Mouse (Mus musculus) kidney, adult 2 months (tissue): ENCODE measurements around the gene Dand5.

Experiments used
- CTCF ChIP-seq: fragments of 200-500 bp; conservative IDR thresholded peaks from 2 replicates; pipeline ENCODE4 v1.5.1; 2011; ENCODE audit warnings: low read depth, mild to moderate bottlenecking, control low read depth, low read length, moderate library complexity, mixed read lengths; ENCODE audit not compliant: insufficient read depth, insufficient read length
- POLR2A ChIP-seq: fragments of 200-500 bp; IDR thresholded peaks from one replicate; pipeline ENCODE4 v1.6.1; 2011; ENCODE audit warnings: low read depth, low read length, control low read depth

DNA sequence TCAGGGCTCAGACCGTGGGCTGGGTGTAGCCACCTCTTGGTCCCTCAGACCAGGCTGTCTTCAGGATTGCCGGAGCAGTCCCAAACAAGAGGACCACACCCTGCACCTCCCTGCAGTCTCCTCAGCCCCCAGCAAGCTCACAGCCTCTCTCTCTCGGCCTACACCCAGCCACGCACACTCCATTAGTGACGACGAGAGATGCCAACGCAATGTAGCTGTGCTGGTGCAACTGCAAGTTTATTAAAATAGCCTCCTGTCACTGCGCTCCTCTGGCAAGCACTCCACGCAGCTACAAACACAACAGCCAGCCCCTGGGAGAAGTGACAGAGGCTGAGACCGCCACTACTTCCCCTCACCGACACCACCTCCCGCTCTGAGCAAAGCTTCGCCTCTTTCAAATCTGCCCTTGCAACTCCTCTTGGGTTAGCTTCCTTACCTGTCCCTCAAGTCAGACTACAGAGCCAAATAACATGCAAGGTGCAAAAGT, 47.5 kb downstream of the Dand5 start:
- TF ChIP-seq CTCF (no peak), POLR2A (no peak)
